Mouse (Mus musculus) 3T3-L1 (cell line): ENCODE results near the gene Hoxc5.

ENCODE experiments used
- DNase-seq: peaks from one replicate; pipeline ENCODE4 v3.0.0-alpha.2; 2015; ENCODE audit warnings: low read depth, low spot score

The Hoxc5 gene

DNA sequence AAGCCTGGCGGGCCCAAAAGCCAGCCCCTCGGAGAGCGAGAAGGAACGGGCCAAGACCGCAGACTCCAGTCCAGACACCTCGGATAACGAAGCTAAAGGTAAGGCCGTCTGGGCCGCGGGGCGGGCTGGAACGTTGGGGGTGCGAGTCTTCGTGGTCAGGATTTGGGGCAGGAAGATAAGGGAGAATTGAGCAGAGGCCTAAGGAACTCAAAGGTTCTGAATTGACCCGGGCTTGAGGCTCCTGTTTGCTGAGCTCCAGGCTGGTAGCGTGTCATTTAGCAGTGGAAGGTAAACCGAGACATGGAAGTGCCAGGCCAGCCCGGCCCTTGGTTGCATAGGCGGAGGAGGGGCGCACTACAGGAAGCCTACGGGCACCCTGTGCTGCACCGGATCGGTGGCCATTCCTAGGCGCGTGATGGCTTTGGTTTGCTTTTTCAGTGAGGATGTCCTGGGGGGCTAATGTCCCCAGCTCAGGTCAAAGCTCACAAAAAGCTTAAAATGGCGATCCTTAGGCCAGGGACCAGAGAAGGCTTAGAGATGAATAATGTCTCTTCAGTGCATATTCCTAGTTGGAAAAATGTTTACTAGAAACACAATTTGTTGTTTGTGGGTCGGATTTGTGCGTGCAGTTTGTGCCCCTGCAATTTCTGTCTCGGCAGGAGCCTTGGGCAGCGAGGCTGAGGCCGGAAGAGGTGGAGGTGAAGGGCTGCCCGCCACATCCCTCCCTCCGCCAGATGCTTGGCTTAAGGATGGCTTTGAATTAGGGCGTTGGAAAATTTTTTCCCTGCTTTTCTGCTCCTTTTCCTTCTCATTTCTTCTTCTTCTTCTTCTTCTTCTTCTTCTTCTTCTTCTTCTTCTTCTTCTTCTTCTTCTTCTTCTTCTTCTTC is 511 bp downstream of the Hoxc5 start:
- DNase-seq = no peak

DNA sequence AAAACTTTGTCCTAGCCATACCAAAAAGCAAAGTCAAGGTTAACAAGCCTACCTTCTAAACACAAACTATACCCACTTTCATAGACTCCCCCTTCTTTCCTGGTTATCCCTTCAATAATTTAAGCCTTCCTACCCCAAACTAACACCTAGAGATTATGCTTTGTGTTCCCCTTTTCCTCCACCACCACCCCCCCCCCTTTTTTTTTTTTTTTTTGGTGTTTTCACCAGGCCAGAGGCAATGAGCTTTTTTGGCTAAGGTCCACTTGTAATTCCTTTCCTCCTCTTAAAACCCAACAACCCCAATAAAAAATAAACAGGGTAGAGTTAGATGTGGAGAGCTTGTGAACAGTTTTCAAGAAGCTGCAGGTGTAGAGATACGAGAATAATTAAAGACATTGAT is 2.1 kb downstream of the Hoxc5 start:
- no peak for DNase-seq

DNA sequence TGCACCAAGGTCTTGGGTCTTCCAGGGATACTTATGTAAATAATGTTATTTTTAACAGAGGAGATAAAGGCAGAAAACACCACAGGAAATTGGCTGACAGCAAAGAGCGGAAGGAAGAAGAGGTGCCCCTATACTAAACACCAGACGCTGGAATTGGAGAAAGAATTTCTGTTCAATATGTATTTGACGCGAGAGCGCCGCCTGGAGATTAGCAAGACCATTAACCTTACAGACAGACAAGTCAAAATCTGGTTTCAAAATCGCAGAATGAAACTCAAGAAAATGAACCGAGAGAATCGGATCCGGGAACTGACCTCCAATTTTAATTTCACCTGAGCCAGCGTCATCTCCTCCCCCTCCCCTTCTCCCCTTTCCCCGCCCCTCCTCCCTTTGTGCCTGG is 3.5 kb downstream of the Hoxc5 start:
- DNase-seq = peak; percentile 85

DNA sequence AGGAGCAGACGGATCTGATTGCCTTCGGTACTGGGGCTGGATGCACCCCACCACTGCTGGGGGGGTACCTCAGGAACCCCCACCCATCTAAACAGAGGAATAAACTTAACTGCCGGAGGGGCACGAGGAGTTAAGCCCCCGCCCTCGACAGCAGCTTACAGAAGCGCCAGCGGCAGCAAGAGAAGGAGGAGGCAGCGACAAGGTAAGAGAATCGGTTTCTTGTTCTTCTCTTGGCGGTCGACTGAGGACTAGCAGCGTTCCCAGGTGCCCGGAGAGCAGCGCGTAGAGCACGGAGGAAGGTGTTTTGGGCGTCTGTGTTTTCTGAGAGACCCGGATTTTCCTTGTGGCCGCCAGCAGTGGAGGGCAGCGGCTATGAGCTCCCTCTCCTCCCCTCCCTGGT is 5.0 kb downstream of the Hoxc5 start:
- no peak for DNase-seq

DNA sequence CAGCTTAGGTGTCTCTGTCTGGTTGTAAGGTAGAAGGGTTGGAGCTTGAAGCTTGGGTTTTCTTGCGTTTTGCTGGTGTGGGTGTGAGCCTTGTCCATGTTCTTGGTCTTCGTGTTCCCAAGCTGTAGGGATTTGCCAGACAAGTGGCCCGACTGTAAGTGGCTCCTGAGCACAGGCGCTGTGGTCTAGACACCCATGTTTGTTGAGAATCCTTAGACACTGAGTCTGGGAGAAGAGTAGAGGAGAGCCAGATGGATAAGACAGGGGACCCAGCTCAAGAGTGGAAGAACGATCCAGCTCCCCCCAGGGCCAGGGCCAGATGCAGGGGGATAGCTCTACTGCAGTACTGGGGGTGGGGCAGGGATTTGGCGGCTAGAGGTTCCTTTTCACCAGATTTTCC is 5.5 kb downstream of the Hoxc5 start:
- no peak for DNase-seq

DNA sequence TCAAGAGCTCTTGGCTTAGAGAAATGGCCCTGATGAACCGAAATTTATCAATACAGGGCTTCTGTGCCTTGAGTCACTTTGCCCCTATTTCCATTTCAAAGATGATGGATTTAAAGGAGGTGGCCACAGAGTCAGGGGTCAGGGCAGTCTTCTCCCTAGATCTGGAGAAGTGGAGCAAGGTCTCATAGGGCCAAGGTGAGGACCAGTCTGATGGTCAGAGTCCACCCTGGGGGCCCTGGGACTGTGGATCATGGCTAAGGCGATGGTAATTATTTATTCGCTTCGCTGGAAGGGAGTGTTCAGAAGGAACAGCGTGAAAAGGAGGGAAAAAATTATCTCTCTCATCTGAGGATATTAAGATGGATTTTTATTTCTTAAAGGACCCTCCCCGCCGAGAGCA is 7.8 kb downstream of the Hoxc5 start:
- DNase-seq = no peak

DNA sequence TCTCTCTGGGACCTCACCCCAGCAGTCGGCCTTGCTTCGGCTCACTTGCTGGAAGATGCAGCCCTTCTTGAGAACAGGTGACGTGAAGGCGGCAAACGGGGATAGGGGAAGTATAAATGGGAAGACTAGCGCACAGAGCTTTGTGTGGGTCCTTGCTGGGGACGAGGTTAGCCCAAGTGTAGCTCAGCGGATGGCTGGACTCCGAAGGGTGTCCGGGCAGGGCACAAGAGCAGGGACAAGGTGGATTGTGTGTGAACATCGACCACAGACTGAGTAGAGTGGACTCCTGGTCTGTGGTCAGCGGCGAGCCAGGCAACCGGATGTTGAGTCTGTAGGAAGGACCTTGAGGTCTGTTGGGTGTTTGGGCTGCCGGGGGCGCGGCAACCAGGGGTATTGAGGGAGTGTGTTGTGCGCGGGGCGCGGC is 8.5 kb downstream of the Hoxc5 start:
- DNase-seq = no peak

DNA sequence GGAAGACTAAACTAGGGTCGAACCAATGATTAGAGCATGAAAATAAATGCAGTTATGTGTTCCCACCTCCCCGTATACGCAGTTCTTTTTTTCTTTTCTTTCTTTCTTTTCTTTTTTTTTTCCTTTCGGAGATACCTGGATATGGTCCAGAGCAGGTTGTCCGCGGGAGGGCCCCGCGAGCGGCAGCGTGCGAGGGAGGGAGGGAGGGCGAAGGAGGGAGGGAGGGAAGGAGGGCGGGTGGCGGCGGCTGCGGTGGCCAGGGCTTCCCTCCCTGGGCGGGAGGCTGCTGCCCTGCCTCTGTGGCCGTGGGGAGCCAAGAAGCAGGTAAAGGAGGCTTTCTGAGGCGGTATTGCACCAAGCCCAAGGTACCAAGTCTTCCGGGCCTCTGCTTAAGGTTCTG is 8.9 kb downstream of the Hoxc5 start, which contains the start of gene Hoxc9:
Gene Hoxc9 (plus strand): TSS at position 269 of the 400 bp plus-strand sequence.
- no peak for DNase-seq

DNA sequence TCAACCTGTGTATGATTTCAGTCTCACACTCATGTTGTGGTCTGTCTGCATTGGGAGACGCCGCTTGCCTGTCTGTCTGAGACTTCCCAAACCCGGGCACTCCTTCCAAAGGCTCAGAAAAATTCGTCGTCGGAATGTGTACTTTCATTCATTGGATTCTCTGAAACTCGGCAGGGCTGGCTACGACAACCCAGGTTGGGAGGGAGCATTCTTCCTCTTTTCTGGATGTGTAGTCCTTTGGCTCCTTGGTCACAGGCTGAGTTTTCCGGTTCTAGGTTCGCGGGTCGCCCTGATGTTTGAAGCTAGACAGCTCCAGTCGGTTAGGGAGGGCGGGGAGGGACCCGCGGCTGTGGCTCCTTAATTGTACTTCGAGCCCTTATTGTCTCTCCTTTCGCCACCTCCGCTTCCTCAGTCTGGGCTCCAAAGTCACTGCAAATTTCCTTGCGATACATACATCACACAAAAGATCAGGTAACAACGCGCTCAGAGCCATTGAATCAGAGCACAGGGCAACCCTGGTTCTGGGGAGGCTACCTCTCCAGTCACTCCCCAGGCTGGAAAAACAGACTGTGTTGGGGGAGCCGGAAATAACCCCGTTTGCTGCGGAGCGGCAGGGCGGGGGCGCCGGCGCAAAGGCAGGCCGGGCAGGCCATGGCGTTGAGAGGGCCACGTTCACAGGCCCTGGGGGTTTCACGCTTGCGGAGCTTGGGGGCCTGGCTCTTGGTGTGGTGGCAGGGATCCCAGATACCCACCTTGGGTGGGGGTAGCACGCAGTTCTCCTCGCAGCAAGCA is 9.6 kb downstream of the Hoxc5 start:
- DNase-seq = no peak

DNA sequence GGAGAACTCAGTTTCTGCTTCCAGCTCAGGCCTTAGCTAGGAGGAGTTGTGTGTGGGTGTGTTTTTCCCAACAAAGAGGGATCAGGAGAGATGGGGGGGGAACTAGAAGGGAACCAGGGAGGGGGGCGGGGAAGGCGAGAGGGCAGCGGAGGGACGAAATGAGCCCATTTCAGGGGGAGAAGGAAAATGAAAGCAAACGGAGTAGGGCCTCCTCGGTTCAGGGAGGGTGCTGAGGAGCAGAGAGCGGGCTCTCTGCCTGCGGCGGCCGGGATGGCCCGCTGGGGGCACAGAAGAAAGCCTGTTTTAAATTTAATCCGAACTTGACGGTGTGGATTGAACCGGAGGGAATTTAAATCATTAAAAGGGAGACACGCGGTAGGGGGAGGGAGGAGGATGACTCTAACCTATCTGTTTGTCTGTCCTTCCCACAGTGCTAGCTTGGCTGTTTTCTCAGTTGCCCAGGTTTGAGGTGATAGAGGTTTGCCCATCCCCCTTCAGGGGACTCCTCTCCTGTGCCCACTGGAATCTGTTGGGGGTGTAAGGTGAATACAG is 10.3 kb downstream of the Hoxc5 start:
- no peak for DNase-seq

DNA sequence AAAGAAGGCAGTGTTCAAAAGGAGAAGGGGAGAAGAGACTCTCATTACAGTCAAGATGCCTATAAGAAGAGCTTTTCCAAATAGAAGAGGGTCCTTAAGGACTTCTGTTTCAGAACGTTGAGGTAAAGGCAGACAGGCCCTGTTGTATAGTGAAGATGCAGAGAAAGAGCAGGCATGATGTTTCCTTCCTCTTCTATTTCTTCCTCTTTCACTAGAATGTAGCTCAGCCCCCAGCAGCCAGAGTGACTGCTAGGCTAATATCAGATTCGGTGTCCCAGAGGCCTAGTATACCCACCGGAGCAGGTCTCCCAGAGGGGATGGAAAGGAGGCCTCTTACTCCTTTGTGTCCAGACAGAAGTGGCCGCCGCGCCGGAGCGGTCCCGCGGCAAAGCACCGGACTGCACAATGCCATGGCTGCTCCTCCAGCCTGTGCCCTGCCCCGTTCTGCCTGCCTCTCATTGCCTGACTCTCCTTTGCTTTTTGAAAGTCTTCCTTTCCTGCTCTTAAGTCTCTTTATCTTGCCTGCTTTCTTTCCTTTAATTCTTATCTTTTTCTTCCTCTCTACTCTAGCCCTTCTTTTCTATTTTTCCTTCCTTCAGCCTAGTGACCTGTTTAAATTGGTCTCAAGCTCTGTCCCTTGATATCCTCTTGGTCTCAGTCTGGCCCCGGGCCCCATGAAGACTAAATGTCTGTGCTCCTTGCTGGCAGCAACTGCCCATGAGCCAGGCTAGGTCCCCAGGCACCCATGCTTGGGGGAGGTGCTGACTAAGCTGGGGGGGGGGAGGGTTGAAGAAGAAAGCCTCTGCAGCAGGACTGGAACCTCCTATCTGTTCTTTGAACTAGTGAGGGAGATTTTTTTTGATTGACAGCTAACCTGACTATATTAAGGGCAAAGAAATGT is 11.6 kb downstream of the Hoxc5 start:
- DNase-seq = no peak

DNA sequence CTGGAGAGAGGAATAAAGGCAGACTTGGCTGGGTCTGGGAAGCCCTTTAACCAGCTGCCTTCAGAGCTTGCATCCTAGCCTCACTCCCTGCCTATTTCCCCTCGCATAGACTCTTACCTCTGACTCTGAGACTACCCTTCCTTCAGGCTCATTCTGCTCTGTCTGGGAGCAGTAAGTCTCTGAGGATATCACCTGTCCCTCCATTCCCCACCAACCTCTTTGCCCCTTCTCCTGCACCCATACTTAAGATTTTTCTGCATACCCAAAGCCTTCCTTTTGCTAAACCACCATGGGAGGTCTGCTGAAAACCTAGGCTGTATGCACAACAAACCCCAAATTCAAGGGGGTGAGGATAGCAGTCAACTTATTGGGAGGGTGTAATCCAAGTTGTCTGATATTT is 12.7 kb downstream of the Hoxc5 start:
- DNase-seq = no peak

DNA sequence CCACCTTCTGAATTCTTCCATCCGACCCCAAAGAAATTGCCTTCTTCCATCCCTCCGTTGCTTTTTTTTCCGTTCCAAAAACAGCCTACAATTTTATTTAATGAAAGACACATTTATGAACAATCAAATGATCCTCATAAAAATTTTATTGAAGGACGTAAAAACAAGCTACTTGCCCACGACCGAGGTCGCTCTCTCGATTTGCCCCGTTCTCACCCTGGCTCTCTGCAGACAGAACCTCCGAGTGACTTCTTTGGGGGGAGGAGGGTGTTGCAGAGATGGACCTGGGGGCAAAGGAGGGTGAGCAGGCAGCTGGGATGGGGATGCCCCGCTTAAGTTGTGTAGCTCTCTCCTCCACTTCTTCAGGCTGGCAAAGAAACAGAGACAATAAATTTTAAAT is 13.1 kb downstream of the Hoxc5 start:
- DNase-seq = no peak

DNA sequence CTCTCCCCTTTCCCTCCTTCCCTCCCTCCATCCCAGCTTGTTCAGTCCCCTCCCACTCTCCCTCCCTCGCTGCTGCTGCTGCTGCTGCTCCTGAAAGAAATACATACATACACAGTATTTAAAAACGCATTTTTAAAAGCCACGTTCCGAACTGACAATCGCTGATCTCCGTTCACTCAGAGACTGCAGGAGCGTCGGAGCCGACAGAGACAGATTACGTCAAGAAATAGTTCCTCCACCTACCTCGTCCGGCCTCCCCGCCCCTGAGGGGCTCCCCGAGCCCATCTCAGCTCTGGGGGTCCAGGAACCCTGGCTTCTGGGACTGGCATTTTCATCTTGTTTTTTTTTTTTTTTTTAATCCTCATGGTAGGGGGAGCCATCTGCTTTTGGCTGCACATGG is 13.7 kb downstream of the Hoxc5 start:
- no peak for DNase-seq

DNA sequence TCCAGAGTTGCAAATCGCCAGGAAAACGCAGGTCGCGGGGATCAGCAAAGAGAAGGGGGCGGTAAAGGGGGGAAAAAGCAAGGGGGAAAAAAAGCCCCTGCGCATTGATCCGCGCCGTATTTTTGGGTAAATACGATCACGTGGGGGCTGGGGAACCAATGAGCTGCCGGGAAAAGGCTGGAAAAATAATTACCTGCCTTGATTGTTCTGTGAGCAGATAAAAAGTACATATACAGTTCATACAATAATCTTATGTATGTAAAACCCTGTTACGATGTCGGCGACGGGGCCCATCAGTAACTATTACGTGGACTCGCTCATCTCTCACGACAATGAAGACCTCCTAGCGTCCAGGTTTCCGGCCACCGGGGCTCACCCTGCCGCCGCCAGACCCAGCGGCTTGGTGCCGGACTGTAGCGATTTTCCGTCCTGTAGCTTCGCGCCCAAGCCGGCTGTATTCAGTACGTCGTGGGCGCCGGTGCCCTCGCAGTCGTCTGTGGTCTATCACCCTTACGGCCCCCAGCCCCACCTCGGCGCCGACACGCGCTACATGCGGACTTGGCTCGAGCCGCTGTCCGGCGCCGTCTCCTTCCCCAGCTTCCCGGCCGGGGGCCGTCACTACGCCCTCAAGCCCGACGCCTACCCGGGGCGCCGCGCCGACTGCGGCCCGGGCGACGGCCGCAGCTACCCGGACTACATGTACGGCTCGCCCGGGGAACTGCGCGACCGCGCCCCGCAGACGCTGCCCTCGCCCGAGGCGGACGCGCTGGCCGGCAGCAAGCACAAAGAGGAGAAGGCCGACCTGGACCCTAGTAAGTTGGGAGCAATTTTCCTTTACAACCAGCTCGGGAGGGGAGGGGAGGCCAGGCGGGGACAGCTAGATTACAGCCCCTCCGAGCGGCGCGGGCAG is 14.4 kb downstream of the Hoxc5 start:
- DNase-seq = peak; percentile 36

DNA sequence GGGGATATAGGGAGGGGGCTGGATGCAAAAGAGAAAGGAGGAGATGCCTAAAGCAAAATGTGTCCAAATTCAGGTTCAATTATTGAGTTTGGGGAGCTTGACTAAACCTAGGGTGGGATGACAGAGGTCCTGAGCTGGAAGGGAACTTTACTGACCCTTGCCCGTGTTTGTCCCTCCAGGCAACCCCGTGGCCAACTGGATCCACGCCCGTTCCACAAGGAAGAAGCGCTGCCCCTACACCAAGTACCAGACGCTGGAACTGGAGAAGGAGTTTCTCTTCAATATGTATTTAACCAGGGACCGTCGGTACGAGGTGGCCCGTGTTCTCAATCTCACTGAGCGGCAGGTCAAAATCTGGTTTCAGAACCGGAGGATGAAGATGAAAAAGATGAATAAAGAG is 16.5 kb downstream of the Hoxc5 start:
- no peak for DNase-seq

DNA sequence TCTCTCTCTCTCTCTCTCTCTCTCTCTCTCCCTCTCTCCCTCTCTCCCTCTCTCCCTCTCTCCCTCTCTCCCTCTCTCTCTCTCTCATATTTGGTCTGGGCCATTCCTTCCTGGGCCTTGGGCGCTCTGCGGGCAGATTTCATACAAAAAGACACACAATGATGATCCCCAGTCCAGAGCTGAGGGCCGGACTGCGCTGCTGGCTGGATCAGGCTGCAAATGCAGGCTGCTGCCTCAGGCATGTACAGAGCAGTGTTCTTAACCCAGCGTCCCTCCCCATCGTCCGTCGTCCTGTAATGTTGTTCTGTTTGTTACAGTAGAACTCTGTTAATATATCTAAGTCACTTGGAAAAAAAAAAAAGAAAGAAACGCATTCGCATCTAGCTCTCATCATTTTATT is 17.3 kb downstream of the Hoxc5 start:
- no peak for DNase-seq

DNA sequence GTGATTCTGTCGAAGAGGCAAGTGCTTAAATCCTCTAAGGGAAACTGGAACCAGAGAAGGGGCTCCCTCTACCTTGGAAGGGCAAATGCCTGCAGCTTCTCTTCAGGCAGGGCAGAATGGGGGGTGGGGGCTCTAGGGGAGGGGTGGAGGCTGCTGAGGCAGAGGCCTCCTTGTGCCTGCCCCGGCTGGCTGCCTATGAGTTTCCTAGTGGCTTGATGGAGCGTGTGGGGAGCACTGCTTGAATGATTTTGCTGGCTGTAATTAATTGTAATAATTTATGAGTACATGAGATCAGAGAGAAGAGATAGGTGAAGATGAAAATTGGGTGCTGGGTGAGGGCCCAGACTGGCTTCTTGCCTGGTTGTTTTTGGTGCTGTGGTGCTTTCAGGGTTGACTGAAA is 17.7 kb downstream of the Hoxc5 start:
- DNase-seq = no peak

DNA sequence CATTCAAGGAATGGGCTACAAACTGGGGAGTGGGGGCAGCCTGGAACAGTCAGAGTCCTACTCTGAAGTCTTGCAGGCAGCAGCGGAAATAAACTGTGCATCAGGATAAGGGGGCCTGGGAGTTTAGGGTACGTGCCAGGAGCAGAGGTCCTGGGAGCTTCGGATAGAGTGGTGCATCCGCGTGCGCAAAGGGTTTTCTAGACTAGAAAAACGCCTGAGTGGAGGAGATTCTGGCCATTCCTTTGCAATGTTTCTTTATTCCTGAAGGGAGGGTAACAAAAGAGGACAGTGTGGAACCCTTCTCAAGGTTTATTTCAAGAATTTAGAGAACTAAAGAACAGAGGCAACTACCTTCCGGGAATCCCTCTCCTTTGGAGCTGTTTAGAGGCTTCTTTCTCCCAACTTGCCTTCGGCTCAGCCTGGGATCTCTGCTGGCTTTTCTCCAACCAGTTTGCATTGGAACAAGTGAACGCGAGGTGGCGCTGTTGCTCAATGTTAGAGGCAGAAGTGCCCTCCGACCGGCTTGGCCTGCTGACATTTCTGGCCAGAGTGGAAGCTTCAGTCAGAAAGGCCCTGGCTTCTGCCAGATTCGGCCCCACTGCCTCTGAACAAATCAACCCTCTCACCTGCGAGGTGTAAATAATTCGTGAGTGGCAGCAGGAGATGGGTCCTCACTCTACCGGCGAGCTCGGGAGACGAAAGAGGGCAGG is 20.0 kb downstream of the Hoxc5 start:
- DNase-seq = peak; percentile 97

DNA sequence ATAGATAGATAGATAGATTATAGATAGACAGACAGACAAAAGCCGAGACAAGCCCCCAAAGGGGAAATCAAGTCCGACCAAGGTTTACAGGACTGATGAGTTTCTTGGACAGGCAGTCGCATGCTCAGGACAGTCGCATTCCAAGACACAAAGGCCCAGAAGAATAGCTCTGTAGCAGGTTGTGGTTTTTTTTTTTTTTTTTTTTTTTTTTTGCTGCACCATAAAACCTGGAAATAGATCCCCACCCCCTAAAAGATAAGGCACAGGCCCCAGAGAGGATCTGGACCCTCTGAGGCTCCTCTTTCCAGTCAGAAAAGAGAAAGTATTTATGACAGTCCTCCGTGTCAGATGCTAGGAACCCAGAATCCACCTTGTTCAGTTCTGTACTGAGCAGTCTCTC is 20.8 kb downstream of the Hoxc5 start:
- no peak for DNase-seq
